11 mouse cellular contexts compared by ENCODE assay signal in genomic region chr1:162040490-162041274, GRCm38 (mm10).
DNase-seq lines count a peak whose midpoint lies in the region; ATAC-seq and TF ChIP-seq lines count a peak whose summit lies in the region.
"Had no signal": no experiment of that assay in that cellular context is flagged by ENCODE, and none has a peak within 500 bp of the region (broad histone marks: within the 10 kb centered on the region; RNA-seq: fewer than 3 reads in every experiment).

No protein-coding gene starts in this region.

- TF ChIP-seq CTCF in left cerebral cortex, adult 2 months (IDR thresholded peaks at IDR 0.05): no peak

- H3K4me2 ChIP-seq in heart, embryonic 11.5 days: no peak overlapping the region
- no peak overlapping the region for H3K4me2 ChIP-seq in limb, embryonic 11.5 days (ENCODE audit: low read depth, severe bottlenecking)
- H3K4me2 ChIP-seq: hindbrain, embryonic 13.5 days had no signal

- DNase-seq in adrenal gland, adult 2 months: peak; percentile 39
- no peak for DNase-seq in adrenal gland, postnatal 4 days (ENCODE audit: low spot score in 2 of 2)
- peak; percentile 27 for DNase-seq in A20 (ENCODE audit: low read depth, low spot score)
- no peak for DNase-seq in limb, embryonic 11.5 days (ENCODE audit: low spot score)
- no peak for DNase-seq in left cerebral cortex, postnatal 25 days (ENCODE audit: low spot score in 2 of 2)
- no peak for DNase-seq in left cerebral cortex, adult 2 months (ENCODE audit: extremely low spot score in 1 of 2, low spot score in 2 of 2)
- no peak for DNase-seq in frontal cortex, postnatal 10 days (ENCODE audit: low spot score in 2 of 2)
- DNase-seq: retina, postnatal 1 day had no signal

- no peak overlapping the region for H3K4me3 ChIP-seq in heart, embryonic 11.5 days (ENCODE audit: low read depth, low read length)
- no peak overlapping the region for H3K4me3 ChIP-seq in limb, embryonic 11.5 days (ENCODE audit: low read depth, low read length)
- H3K4me3 ChIP-seq in left cerebral cortex, adult 2 months: no peak overlapping the region
- H3K4me3 ChIP-seq: hindbrain, embryonic 13.5 days; midbrain, embryonic 10.5 days had no signal

- intact Hi-C loops in left cerebral cortex, postnatal 25 days (cut with DNase I): no loop called here
- intact Hi-C loops in left cerebral cortex, adult 2 months (cut with DNase I): no loop called here

- H3K4me1 ChIP-seq in heart, embryonic 11.5 days (ENCODE audit: control insufficient read depth, insufficient read depth, low read length): peaks cover 5% of the 10 kb centered on the region
- peaks cover 59% of the 10 kb centered on the region for H3K4me1 ChIP-seq in limb, embryonic 11.5 days (ENCODE audit: control insufficient read depth, insufficient read depth, low read length)

- 0 out of 2 replicates have a peak, but pooled peaks have one; percentile 60 for ATAC-seq in heart, embryonic 11.5 days (replicated peaks; ENCODE audit: insufficient number of reproducible peaks, low FRiP score, low TSS enrichment)
- ATAC-seq in limb, embryonic 11.5 days (ENCODE audit: insufficient number of reproducible peaks, low FRiP score, low TSS enrichment, low read depth): no peak

- peak overlapping the region; percentile 80 for H3K27ac ChIP-seq in heart, embryonic 11.5 days (ENCODE audit: low read depth, low read length)
- peak overlapping the region; percentile 74 for H3K27ac ChIP-seq in limb, embryonic 11.5 days (replicated peaks; ENCODE audit: low read depth, low read length)
- H3K27ac ChIP-seq in left cerebral cortex, adult 2 months: no peak overlapping the region
- H3K27ac ChIP-seq: hindbrain, embryonic 13.5 days; midbrain, embryonic 10.5 days had no signal

- no peak overlapping the region for H3K9ac ChIP-seq in heart, embryonic 11.5 days (ENCODE audit: low read depth, low read length)
- no peak overlapping the region for H3K9ac ChIP-seq in limb, embryonic 11.5 days (ENCODE audit: low read length)
- H3K9ac ChIP-seq: hindbrain, embryonic 13.5 days had no signal

- no peaks in the 10 kb centered on the region for H3K27me3 ChIP-seq in heart, embryonic 11.5 days (ENCODE audit: control insufficient read depth, insufficient read depth, low read length)
- H3K27me3 ChIP-seq in limb, embryonic 11.5 days (ENCODE audit: control insufficient read depth, insufficient read depth, low read length): no peaks in the 10 kb centered on the region
- H3K27me3 ChIP-seq: hindbrain, embryonic 13.5 days had no signal

- H3K9me3 ChIP-seq in heart, embryonic 11.5 days (replicated peaks; ENCODE audit: control insufficient read depth, low read length): no peaks in the 10 kb centered on the region
- H3K9me3 ChIP-seq in limb, embryonic 11.5 days (ENCODE audit: control insufficient read depth, low read length): no peaks in the 10 kb centered on the region
- H3K9me3 ChIP-seq: hindbrain, embryonic 13.5 days; midbrain, embryonic 10.5 days had no signal

- H3K36me3 ChIP-seq in heart, embryonic 11.5 days (ENCODE audit: control insufficient read depth, insufficient read depth, low read length): no peaks in the 10 kb centered on the region
- no peaks in the 10 kb centered on the region for H3K36me3 ChIP-seq in limb, embryonic 11.5 days (ENCODE audit: control insufficient read depth, insufficient read depth, low read length)
- H3K36me3 ChIP-seq: hindbrain, embryonic 13.5 days; midbrain, embryonic 10.5 days had no signal

- 71% methylated on average over 6 of the region's 6 CpGs for WGBS in heart, embryonic 11.5 days (ENCODE audit: insufficient replicate concordance)
- 84% methylated on average over 6 of the region's 6 CpGs for WGBS in limb, embryonic 11.5 days

Comparison
In these comparisons a context has a peak if more than half of its experiments do, and no peak if none do; other contexts are left out.
1. DNase-seq: peak in adrenal gland, adult 2 months (single experiment) and A20 (single experiment); none in adrenal gland, postnatal 4 days (0 of 2), limb, embryonic 11.5 days (single experiment), left cerebral cortex, postnatal 25 days (0 of 2), left cerebral cortex, adult 2 months (0 of 2) and frontal cortex, postnatal 10 days (0 of 2).